ENCODE assay signal across 9 mouse cellular contexts in the genomic region with DNA sequence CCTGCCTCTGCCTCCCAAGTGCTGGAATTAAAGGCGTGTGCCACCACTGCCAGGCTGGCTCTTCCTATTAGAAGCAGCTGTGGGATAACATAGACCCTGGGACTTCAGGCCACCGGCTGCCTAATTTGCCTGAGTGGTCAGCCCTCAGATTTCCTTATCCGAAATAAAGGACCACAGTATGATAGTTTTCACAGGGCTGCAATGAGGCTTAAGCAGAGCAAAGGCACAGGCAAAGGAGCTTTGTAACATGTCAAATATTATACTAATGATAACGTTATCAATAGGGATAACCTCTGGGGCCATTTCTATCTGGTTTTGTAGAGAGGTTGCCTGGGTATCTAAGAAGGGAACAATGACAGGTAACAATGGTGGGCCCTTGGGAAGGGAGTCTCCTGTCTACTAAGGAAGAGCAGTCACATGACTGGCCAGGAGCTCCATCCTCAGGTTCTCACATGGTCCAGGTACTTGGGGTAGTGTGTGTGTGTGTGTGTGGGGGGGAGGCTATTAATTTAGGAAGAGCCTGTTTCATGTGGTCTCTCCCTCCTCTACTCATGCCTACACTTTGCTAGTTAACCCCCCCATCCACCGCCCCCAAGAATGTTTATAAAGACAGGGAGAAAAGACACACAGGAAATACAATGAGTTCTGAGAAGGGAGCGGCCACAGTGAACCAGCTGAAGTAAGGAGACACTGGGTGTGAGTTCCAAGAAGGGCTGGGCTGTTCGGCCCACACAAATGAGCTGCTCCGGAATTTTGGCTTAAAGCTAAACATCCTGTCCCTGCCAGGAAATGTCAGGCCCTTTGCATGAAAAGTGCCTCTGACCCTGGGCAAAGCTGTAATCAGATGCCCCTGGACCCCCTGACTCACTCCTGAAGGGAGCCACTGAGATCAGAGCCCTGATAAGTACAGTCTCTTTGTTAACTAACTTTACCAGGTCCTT. TPM values are rescaled to one million over a fixed set of nuclear protein-coding genes. Genes with fewer than 3 reads are reported as not detected.
DNase-seq lines count a peak whose midpoint lies in the region; ATAC-seq lines count a peak whose summit lies in the region.
"Had no signal": no experiment of that assay in that cellular context is flagged by ENCODE, and none has a peak within 500 bp of the region (broad histone marks: within the 10 kb centered on the region; RNA-seq: fewer than 3 reads in every experiment).

No protein-coding gene starts in this region.

- no peaks in the 10 kb centered on the region for H3K36me3 ChIP-seq in heart, embryonic 12.5 days
- H3K36me3 ChIP-seq in embryonic facial prominence, embryonic 13.5 days, result no peaks in the 10 kb centered on the region
- H3K36me3 ChIP-seq: hindbrain, embryonic 15.5 days had no signal

- DNase-seq in heart, adult 18-20 months, result peak; percentile 42 to 67
- peak; percentile 45 for DNase-seq in kidney, postnatal 14 days
- DNase-seq in lung, postnatal 4 days, result peak; percentile 72 to 88
- no peak for DNase-seq in layer of hippocampus, adult 11-12 months (ENCODE audit: low spot score)
- DNase-seq in testis, postnatal 14 days (ENCODE audit: low spot score), result no peak

- H3K27ac ChIP-seq in heart, embryonic 12.5 days (ENCODE audit: poor library complexity, severe bottlenecking), result no peak overlapping the region
- peak overlapping the region; percentile 45 for H3K27ac ChIP-seq in embryonic facial prominence, embryonic 13.5 days
- H3K27ac ChIP-seq: hindbrain, embryonic 15.5 days had no signal

- H3K9me3 ChIP-seq in heart, embryonic 12.5 days (replicated peaks), result no peaks in the 10 kb centered on the region
- no peaks in the 10 kb centered on the region for H3K9me3 ChIP-seq in embryonic facial prominence, embryonic 13.5 days
- H3K9me3 ChIP-seq: hindbrain, embryonic 15.5 days had no signal

- H3K4me3 ChIP-seq in heart, embryonic 12.5 days, result no peak overlapping the region
- no peak overlapping the region for H3K4me3 ChIP-seq in embryonic facial prominence, embryonic 13.5 days
- H3K4me3 ChIP-seq: hindbrain, embryonic 15.5 days had no signal

- ATAC-seq in heart, embryonic 12.5 days (ENCODE audit: insufficient number of reproducible peaks, low FRiP score), result no peak
- ATAC-seq in embryonic facial prominence, embryonic 13.5 days (ENCODE audit: insufficient number of reproducible peaks, insufficient read depth, low FRiP score, low TSS enrichment, low read depth), result no peak
- no peak for ATAC-seq in monocyte, adult 5-6 weeks (replicated peaks; ENCODE audit: insufficient number of reproducible peaks, low FRiP score, low TSS enrichment, poor library complexity, severe bottlenecking)

- H3K4me1 ChIP-seq in heart, embryonic 12.5 days (replicated peaks), result 0 out of 2 replicates have a peak, but pooled peaks cover 11% of the 10 kb centered on the region
- peaks cover 25% of the 10 kb centered on the region for H3K4me1 ChIP-seq in embryonic facial prominence, embryonic 13.5 days
- H3K4me1 ChIP-seq: hindbrain, embryonic 15.5 days had no signal

- H3K4me2 ChIP-seq in heart, embryonic 12.5 days, result no peak overlapping the region
- no peak overlapping the region for H3K4me2 ChIP-seq in embryonic facial prominence, embryonic 13.5 days
- H3K4me2 ChIP-seq: hindbrain, embryonic 15.5 days had no signal

- 56% methylated on average over 8 of the region's 8 CpGs for WGBS in heart, embryonic 12.5 days
- 50% methylated on average over 8 of the region's 8 CpGs for WGBS in embryonic facial prominence, embryonic 13.5 days

- no peak overlapping the region for H3K9ac ChIP-seq in heart, embryonic 12.5 days
- H3K9ac ChIP-seq in embryonic facial prominence, embryonic 13.5 days, result no peak overlapping the region
- H3K9ac ChIP-seq: hindbrain, embryonic 15.5 days had no signal

- peaks cover 7% of the 10 kb centered on the region; the same call in 1 of the 2 replicates for H3K27me3 ChIP-seq in heart, embryonic 12.5 days (replicated peaks)
- no peaks in the 10 kb centered on the region for H3K27me3 ChIP-seq in embryonic facial prominence, embryonic 13.5 days
- H3K27me3 ChIP-seq: hindbrain, embryonic 15.5 days had no signal

RNA-seq across cellular contexts. Expression of a gene that starts 17.3 kb away (rescaled TPM):
- total RNA-seq in heart, adult 18-20 months (2021), result 10 to 100 TPM in 1 of 2 experiments, 1 to 10 TPM in 1; 9.4 to 10.5 TPM
- polyA plus RNA-seq in heart, embryonic 12.5 days (2016; fragmentation: Nextera tagmentation; extraction: Ambion mirVana), result 35.6 and 36.7 TPM in 2 replicates
- polyA plus RNA-seq in embryonic facial prominence, embryonic 13.5 days (2015; fragmentation: Nextera tagmentation; extraction: Ambion mirVana), result 59.5 and 65.0 TPM in 2 replicates
- total RNA-seq in monocyte, adult 5-6 weeks (2017), result 48.8 to 72.3 TPM (median 59.4 TPM) in 3 replicates

Comparison
In these comparisons a context has a peak if more than half of its experiments do, and no peak if none do; other contexts are left out.
1. DNase-seq: peak in heart, adult 18-20 months (2 of 2), kidney, postnatal 14 days (single experiment) and lung, postnatal 4 days (2 of 2); none in layer of hippocampus, adult 11-12 months (single experiment) and testis, postnatal 14 days (single experiment).